Mouse (Mus musculus): ENCODE results near the gene Flrt3.

Flrt3 gene

DNA sequence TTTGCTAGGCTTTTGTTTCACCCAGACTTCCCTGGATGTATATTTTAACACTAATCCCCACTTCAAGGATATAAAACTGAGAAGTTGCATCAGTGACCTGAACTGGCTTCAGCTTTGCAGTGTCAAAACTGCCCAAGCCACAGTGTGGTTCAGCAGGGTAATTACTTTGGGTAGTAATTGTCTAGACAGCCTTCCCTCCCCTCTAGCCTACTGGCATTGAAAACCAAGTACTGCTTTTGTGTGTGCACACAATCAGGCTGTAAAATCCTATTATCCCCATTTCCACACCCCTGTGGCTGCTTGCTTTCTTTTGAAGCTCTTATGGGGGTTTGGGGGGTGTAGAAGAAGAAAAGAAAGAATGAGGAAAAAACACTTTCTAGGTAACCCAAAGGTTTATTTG, 17.8 kb downstream of the Flrt3 start:
- DNase-seq (ENCODE audit: low read depth, low spot score) = no peak

DNA sequence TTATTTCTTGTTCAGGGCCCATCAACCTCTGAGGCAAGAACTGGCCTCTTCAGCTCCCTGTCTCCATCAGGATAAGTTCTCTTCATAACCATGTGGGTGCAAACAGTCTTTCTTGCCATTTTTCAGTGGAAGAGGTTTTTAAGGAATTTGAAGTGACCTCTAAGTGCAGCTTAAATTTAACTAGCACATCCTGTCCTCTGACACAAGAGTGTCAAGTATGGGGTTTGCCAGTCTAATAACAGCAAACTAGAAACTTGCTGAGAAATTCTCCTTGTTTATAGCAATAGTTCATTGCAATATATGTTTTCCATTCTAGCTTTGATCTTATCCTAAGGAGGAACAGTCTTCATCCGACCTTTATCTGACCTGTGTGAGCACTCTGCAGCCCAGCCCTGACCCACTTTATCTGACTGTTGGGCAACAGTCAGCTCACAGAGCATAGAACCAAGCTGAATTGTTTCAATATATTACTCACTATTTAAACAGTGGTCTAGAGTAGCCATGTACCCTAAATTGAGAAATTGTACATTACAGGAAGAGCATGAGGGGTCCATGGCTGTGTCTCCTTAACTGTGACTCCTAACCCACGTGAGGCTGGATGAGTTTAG, 49.4 kb downstream of the Flrt3 start:
- no peak for DNase-seq (ENCODE audit: low read depth, low spot score)

DNA sequence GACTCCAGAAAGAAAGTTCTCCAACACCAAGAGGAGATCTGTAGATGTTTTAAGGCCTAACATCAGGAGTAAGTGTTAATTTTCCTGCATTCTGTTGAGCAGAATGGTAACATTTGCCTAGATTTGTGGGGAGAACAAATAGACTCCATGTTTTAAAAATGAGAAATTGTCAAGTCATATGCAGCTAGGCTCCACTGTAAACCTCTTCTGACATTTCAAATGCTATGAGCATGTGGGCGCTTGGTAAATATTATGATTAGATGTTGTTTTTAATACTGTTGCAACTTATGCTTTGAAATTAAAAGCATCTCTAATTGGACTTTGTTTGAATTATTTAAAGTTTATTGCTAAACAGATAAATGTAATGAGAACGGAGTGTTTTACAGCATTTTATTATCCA, 55.8 kb downstream of the Flrt3 start:
- no peak for DNase-seq (ENCODE audit: low read depth, low spot score)

Data from 3T3-L1 (cell line).